Mouse (Mus musculus) ovary, adult 18-20 months (tissue): ENCODE results near the gene Pnma1.

Experiments used
- DNase-seq: peaks from one replicate; pipeline ENCODE4 v3.0.0; 2022; ENCODE audit warnings: low spot score, mixed read lengths

The Pnma1 gene

DNA sequence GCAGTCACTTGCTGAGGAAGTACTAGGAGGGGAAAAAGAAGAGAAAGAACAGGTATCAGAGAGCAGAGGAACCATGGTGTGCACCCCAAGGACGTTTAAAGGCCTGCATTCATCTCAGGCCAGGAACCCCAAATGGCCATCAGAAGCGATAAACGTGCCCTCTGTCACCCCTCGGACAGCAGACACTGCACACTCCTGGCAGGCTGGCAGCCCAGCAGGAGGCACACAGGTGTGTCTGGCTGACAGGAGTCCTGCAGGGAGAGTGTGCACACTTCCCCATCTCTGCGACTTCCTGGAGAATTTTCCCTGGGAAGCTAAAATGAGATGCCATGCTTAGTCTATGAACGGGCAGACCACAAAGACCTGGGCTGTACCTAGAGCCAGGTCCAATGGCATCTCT lies 5.1 kb upstream of the Pnma1 start:
- DNase-seq = no peak

DNA sequence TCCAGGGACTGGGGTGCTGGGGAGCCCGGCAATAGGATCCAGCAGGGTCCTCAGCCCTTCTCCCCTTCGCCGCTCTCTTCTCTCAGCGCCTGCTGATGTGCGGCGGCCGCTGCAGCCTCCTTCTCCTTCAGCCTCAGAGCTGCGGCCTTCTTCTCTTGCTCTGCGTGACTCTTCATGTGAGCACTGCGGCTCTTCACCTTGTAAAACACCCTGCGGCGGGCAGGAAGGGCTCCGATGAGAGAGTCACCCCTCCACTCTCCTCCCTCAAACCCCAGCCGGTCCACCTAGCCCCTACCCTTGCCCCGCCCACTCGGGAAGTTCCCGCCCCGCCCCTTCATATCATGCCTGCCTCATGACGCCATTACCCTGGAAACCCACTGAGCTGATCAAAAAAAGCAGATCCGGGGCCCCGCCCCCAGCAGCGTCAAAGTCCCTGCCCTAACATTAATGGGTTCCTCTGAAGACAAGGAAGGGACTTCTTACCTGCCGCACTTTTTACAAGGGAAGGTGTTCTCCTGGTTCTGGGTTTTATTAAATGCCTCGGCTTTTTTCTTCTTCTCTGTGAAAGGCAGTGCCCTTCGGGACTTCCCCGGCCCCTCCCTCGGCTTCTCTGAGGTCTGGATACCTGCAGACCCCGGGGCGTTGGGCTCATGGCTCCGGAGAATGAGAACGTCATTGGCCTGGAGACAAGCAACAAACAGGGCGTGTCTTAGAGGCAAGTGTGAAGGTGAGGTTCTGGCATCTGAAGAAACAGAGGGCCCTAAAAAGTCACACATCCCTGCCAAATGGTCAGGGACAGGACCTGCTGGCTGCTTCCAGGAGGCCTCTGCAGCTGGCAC lies 4.3 kb upstream of the Pnma1 start:
- no peak for DNase-seq

DNA sequence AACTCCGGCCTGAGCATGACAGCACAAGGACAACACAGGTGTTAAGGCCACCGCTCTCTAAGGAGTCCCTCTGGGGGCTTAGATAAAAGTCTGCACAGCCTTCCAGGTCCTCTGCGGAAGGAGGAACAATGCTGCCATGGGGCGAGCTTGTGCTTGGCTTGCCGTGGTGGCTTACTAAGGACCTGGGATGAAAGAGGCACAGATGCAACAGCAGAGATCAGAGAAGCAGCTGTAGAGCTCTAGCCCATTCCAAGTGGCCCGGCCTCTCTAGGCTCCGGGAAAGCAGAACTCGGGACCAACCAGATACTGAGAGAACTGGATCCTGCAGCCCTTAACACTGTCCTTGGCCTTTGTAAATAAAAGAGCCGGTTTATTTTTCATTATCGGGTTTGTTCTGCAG lies 3.6 kb upstream of the Pnma1 start:
- DNase-seq = no peak

DNA sequence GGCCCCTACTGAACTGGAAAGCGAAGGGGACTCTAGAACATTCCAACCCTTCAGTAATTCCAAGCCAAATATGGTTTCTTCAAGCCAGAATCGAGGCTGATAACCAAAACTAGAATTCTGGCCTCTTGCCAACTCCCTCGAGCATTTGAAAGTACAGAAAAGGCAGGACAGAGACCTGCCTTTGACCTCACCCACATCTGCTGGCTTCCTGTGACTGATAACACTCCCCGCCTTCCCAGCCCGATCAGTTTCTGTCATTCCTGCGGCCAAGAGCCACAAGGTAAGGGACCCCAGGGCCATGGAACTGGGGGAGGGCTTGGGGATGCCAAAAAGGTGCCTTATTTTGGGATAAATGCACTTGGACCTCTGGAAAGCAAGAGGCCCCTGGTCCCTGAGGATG lies 2.7 kb upstream of the Pnma1 start:
- DNase-seq = no peak

DNA sequence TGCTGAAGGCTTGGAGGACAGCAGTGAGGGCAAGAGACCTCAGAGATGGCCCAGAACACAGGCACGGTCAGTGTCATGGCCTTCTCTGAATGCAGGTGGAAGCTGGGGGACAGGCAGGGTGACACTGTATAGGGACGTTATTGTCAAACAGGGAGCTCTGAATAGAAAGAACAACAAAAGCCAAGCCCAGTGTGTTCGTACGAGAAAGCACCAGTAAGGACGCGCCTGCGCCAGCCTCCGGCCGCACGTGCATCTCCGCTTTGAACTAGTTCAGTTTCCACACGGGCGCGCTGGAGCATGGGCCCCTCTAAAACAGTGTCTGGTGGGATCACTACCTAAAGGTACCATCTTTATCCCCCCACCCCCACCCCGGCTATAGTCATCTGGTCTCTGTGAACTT lies 1.7 kb upstream of the Pnma1 start:
- no peak for DNase-seq

DNA sequence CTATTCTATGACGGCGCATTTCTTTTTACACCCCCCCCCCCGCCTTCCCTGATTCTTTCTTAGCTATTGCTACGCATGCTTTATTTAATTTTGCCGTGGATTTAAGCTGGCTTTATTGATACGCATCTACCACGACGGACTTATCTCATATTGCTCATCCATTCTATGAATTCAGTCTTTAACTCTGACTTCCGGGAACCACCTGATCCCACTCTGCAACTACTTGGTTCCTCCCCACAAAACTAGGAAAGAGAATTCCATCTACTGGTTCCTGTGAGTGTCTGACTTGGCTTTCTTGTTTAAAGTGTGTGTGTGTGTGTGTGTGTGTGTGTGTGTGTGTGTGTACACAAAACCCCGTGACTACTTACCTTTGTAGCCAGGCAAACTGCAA lies 328 bp upstream of the Pnma1 start:
- no peak for DNase-seq

DNA sequence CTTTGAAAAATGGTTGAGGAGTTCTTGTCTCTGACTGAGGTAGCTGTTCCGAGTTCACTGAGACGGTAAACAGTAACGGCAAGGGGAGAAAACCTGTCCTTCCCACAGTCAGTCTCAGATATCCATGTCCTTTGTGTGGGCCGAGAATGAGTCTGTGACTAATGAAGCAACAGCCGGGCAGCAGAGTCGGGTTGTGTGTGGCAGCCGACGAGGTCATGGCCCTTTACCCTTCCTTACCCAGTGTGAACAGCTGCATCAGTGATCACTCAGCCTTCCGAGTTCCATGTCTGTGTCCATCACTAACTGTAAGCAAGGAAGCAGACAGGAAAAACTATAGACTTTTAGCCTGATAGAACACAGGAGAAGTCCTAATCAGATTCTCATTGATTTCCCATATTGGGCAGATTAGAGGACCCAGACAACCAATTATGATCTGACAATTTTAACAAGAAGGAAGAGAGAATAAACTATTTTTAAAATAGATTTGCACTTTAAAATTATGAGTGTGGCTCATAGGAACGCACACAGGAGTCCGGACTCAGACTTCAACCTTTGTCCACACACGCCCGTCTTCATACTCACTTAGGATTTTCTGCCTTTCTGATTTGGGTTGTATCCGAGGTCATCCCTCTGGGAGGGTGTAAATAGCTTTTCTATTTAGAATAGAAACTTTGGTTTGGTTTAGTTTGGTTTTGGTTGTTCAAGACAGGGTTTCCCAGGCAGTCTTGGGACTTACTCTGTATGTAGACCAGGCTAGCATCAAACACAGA lies 5.8 kb downstream of the Pnma1 start:
- DNase-seq = no peak

DNA sequence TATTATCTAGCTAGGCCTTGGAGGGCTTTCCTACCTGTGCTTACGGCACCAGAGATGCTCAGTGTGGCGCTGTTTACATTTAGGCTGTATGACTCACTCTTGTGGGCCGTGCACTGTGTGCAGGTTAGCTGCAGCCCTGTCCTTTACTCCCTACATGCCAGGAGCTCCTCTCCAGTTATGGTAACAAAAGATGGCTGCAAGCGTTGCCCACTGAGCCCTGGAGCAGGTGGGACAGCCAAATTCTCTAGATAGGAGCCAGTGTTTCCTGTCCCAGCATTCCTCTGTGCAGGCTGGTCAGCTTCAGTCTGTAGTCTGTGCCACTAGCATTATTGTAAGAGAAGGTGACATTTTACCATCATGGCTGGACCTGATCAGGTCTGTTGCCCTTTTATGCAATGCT lies 7.0 kb downstream of the Pnma1 start:
- no peak for DNase-seq

DNA sequence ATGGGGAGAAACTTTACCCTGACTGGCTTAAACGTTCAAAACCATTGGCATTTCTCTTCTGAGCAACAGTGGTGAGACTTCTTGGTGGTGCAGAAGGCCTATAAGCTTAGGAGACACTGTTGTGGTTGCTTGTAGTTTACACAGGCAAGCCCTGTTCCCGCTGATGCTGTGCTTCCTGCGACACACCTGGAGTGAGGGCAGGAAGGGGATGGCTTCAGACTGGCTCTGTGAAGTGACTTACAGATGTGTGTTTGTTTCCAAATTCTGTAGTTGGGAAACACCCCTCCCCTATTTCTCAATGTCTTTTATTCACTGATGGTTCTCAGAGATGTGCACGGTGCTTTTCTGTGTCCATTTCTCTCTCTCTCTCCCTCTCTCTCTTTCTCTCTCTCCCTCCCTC lies 8.2 kb downstream of the Pnma1 start:
- no peak for DNase-seq

DNA sequence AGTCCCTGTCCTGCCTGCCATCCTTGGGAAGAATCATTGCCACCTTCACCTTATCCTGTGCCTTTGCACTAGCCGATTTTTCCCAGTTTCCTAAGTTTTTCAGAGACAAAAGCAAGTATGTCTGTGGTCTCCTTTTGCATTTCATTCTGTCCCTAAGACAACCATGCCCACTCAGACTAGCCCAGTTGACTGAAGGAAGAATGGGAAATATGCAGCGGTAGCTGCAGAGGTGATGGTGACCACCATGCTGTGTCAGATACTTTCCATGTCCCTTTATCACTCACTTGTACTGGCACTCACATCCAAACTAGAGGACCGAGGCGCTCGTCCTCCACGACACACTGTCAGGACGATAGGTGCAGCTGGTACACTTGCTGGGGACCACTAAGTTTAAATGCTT lies 11.2 kb downstream of the Pnma1 start:
- DNase-seq = no peak

DNA sequence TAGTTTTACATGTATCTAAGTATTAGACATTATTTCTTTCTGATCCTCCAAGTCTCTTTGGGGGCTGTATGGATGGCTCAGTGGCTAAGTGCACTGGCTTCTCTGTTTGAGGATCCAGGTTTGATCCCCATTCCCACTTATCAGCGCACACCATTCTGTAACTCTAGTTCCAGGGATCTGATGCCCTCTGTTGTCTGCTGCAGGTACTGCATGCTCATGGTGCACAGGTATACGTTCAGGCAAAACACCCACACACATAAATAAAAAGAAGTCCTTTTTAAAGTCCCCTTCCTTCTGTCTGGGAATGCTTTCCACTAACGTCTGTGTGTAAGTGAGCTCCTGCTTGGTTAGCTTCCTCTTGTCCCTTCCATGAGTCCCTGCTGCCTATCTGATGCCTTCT lies 16.0 kb downstream of the Pnma1 start:
- DNase-seq = no peak

DNA sequence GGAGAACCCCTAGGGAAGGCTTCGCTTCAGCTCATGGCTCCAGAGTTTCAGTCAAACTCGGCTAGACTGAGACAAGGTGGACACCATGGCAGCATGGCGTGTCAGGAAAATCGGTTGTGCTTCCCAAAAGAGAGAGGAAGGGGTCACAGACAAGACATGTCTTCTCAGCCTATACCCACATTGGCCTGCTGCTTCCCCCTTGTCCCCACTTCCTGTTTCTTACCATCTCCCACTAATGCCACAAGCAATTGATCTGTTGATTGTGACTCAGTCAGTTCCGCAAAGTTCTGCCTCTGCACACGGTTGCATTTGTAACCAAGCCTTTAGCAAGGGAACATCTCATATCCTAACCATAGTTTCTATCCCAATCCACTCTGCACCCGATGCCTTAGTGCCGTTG lies 18.4 kb downstream of the Pnma1 start:
- no peak for DNase-seq

DNA sequence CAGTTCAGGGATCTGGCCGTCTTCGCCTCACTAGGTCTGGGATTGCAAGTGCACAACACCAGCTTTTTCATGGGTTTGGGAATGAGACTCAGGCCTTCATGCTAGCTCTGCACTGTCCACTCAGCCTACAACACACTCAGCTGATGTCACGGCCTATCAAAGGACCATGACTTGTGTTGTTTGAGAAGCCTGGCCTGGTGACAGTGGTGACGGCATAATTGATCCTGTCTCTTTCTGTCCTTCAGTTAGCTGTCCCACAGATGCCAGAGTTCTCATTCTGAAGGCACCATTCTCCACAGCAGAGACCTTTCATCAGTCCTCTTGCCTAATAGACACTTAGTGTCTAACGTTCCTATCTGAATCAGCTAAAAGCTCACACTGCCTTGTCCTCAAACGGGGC lies 19.7 kb downstream of the Pnma1 start:
- DNase-seq = no peak

DNA sequence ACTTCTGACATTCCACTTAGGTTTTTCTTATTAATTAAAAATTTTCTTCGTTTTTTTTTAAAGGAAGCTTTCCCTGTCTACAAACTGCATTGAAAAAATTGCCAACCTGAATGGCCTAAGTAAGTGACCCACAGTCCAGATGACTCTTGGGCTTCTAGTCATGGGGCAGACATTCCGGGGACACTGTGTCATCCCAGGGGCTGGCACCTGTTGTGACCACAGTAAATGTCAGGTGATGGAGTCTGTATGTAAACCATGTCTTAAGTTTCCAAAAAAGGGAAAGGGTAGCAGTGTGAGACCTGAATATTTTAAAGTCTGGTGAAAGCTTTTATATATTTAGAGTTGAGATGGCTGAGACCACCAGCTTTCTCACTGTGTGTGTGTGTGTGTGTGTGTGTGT lies 21.4 kb downstream of the Pnma1 start:
- DNase-seq = no peak

DNA sequence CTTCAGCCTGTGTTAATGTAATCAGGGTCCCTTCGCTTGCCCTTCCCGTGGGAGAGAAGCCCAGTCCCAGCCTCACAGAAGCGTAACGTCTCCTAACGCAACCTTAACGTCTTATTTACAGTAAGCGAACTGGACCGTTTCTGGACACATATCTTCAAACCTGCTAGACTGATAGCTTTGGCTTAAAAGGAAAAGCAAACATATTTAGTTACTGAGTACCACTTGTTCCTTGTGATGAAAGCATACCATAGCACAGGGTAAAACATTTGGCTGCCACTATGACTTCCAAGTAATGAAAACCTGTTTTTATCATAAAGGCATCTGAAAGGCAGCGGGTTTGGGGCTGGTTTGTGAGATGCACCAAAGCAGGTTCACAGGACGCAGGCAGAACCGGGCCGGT lies 22.4 kb downstream of the Pnma1 start:
- no peak for DNase-seq

DNA sequence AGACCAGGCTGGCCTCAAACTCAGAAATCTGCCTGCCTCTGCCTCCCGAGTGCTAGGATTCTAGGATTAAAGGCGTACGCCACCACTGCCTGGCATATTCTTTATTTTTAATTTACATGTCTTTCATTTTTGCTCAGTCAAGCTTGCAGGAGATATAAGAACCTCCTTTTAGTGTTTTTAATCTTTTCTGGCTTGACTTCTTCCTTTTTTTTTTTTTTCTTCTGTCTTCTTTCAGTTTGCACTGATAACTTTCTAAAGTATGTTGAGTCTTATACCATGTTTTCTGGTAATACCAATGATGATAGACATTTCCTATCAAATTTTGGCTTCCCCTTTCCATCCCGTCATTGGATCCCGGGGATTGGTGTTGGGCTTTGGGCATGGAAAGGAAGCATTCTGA lies 28.7 kb downstream of the Pnma1 start:
- no peak for DNase-seq

DNA sequence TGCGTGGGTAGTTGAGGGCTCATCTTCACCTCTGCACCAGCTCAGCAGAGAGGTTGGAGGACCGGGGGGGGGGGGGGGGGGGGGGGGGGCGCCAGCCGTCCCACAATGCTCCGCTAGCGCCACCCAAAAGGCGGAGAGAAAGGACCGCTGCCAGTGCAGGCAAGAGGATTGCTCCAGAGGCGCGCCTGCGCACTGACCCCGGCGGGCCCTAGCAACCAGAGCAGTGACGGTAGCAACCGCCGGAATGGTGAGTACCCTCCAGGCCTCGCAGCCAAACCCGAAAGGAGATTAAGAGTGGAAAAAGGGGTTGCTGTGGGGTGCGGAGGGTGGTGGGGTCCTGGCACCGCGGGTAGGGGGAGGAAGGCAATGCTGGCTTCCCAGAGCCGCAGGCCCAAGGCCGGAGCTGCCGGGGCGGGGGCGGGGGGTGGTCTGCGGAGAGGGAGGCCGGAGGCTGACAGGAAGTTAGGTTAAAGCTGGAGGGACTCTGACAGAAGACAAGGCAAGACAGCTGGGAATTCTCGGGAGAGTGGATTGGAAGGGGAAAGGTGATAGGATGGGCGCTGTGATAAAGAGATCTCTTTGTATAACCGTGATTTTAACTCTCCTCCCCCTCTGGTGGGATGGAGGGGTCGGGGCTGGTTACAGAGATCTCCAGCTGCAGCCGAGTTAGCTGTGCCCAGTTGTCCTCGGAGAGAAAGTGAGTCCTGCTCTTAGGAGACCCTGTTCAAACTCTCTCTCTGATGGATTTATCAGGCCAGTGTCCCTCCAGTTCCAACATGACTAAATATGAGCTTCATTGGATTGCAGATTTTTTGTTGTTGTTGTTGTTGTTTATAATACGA lies 33.9 kb downstream of the Pnma1 start, which contains the start of gene Dnal1:
Gene Dnal1 (plus strand): TSS at position 214 of the 842 bp plus-strand sequence.
- peak; percentile 85 for DNase-seq

DNA sequence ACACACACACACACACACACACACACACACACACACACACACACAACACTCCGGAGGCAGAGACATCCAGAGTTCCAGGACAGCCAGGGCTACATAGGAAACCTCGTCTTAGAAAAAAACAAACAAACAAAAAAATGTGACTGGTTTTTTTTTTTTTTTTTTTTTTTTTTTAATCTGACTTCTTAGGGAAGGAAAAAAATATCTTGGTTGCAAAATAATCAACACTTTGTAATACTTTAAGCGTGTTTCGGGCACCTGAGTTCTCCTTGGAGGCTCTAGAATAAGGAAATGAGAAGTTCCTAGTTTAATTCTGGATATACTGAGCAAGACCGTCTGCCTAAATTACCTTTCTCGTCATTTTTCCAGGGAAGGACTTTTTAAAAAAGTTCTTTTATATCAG lies 34.6 kb downstream of the Pnma1 start:
- DNase-seq = no peak

DNA sequence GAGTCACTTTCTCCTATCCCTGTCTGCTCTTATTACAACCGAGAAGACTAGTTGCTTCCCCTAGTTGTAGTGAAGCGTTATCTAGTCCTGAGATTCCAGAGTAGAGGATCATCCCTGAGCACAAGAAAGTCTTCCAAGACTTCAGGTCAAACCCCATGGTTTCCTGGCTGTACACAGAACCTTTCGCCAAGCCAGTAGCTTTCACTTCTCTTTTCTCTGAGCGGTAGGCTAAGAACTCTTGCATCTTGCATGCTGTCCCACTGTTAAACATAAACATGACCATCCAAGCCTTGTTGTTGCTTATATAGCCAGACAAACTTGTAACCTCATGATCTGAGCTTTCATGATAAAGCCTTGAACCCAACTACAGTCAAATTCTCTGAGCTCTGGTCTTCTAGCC lies 37.5 kb downstream of the Pnma1 start:
- DNase-seq = no peak

DNA sequence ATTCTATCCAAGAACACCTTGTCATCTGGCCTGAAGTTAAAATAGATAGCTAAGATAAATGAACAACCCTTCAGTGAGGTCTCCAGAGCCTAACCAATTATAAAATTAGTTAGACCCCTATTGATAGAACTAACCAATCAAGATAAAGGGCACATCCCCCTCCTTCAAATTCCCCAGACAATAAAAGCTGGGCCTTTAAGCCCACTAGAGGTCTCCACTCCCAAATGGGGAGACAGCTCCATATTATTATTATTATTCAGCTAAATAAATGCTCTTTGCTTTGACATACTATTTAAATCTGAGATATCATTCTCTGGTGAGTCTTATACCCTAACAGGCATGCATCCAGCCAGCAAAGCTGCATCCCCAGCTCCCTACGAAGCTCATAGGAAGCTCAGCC lies 38.4 kb downstream of the Pnma1 start:
- DNase-seq = no peak

DNA sequence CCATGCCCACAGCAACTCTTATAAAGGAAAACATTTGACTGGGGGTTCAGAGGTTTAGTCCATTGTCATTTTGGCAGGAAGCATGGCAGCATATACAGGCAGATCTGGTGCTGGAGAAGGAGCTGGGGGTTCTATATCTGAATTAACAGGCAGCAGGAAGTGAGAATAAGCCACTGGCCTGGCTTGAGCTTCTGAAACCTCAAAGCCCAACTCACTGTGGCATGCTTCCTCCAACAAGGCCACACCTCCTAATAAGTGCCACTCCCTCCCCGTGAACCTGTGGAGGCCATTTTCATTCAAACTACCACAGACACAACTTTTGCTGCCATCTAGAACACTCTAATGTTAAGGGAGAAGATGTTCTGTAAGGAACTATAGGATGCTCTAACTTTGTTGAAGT lies 40.6 kb downstream of the Pnma1 start:
- no peak for DNase-seq

DNA sequence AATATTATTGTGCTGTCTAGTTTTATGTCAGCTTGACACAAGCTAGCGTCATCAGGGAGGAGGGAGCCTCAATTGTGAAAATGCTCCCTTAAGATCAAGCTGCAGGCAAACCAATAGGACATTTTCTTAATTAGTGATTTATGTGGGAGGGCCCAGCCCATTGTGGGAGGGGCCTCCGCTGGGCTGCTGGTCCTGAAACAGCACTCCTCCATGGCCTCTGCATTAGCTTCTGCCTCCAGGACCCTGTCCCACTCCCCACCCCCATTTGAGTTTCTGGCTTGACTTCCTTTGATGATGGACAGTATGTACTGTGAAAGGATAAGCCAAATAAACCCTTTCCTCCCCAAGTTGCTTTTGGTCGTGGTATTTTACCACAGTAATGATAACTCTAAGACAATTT lies 41.3 kb downstream of the Pnma1 start:
- peak; percentile 43 for DNase-seq

DNA sequence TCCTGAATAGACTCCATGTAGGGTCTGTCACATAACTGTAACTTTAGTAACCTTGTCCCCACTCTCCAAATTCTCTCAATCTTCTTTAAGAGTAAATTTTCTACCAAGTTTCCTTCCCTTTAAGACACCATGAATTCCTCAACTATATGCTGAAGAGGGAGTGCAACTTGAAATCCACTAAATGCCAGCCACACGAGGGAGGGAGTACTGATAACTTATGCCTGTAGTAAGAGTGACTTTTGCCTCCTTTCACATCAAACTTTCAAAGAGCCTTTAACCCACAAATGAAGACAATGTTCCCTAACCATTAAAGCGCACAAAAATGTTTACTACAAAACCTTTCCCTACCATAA lies 46.8 kb downstream of the Pnma1 start:
- DNase-seq = no peak
